Comparison of ENCODE assay signal across 9 mouse cellular contexts in the genomic region with DNA sequence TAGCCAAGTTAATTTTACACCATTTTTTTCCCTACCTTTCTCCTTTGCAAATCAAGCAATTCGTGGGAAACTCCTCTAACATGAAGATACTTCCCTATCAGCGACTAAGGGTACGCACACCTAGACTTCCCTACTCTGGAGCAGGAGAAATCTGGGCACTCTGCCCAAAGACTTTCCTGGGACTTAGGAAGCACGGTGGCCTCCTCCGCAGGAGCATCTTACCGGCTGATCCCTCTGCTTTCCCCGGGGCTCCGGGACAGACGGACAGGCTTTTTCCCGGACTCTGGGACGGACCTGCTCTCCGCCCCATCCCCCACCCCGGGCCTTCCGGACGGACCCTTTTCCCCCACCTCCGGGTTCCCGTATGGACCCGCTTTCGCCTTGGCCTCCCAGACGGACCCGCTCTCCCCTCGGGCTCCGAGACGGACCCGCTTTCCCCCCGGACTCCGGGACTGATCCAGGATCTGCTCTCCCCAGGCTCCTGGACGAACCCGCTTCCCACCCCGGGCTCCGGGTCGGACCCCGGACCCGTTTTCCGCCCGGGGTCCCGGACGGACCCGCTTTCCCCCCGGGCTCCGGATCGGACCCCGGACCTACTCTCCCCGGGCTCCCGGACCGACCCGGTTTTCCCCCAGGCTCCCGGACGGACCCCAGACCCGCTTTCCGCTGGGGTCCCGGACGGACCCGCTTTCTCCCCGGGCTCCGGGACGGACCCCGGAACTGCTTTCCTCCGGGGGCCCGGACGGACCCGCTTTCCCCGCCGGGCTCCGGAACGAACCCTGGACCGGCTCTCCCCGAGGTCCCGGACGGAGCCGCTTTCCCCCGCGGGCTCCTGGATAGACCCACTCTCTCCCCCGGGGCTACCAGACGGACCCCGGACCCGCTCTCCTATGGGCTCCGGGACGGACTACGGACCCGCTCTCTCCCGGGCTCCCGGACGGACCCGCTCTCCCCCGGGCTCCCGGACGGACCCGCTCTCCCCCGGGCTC. TPM values are rescaled to one million over a fixed set of nuclear protein-coding genes. Genes with fewer than 3 reads are reported as not detected.
DNase-seq lines count a peak whose midpoint lies in the region; ATAC-seq and TF ChIP-seq lines count a peak whose summit lies in the region.
"Had no signal": no experiment of that assay in that cellular context is flagged by ENCODE, and none has a peak within 500 bp of the region (broad histone marks: within the 10 kb centered on the region; RNA-seq: fewer than 3 reads in every experiment).

No protein-coding gene starts in this region.

- no peak for TF ChIP-seq POLR2A in limb, embryonic 14.5 days (IDR thresholded peaks at IDR 0.05; ENCODE audit: borderline replicate concordance, extremely low read depth, insufficient read depth, insufficient read length)

- H3K4me2 ChIP-seq in heart, embryonic 11.5 days = peak overlapping the region; percentile 61
- peak overlapping the region; percentile 45 for H3K4me2 ChIP-seq in limb, embryonic 14.5 days (replicated peaks; ENCODE audit: low read depth, low read length, severe bottlenecking)
- peak overlapping the region; percentile 45 for H3K4me2 ChIP-seq in neural tube, embryonic 14.5 days (ENCODE audit: low read depth, low read length)

- H3K4me3 ChIP-seq in heart, embryonic 11.5 days (ENCODE audit: low read depth, low read length) = peak overlapping the region; percentile 41
- peak overlapping the region; percentile 38 for H3K4me3 ChIP-seq in limb, embryonic 14.5 days (replicated peaks; ENCODE audit: low read length)
- H3K4me3 ChIP-seq in neural tube, embryonic 14.5 days (ENCODE audit: low read depth, low read length) = peak overlapping the region; percentile 27

- H3K27me3 ChIP-seq in heart, embryonic 11.5 days (ENCODE audit: control insufficient read depth, insufficient read depth, low read length) = peaks cover 11% of the 10 kb centered on the region; the same call in 1 of the 2 replicates
- H3K27me3 ChIP-seq in limb, embryonic 14.5 days (ENCODE audit: control insufficient read depth, insufficient read depth, low read length) = peaks cover 23% of the 10 kb centered on the region
- H3K27me3 ChIP-seq in neural tube, embryonic 14.5 days (ENCODE audit: control insufficient read depth, insufficient read depth, low read length) = peaks cover 6% of the 10 kb centered on the region; the same call in 1 of the 2 replicates

- H3K36me3 ChIP-seq in heart, embryonic 11.5 days (ENCODE audit: control insufficient read depth, insufficient read depth, low read length) = no peaks in the 10 kb centered on the region
- H3K36me3 ChIP-seq in limb, embryonic 14.5 days (ENCODE audit: control insufficient read depth, insufficient read depth, low read length) = no peaks in the 10 kb centered on the region
- no peaks in the 10 kb centered on the region for H3K36me3 ChIP-seq in neural tube, embryonic 14.5 days (ENCODE audit: control insufficient read depth, insufficient read depth, low read length)

- no peaks in the 10 kb centered on the region for H3K4me1 ChIP-seq in heart, embryonic 11.5 days (ENCODE audit: control insufficient read depth, insufficient read depth, low read length)
- H3K4me1 ChIP-seq in limb, embryonic 14.5 days (ENCODE audit: control insufficient read depth, insufficient read depth, low read length) = no peaks in the 10 kb centered on the region
- H3K4me1 ChIP-seq in neural tube, embryonic 14.5 days (ENCODE audit: control insufficient read depth, insufficient read depth, low read length) = no peaks in the 10 kb centered on the region

- no peak for ATAC-seq in heart, embryonic 11.5 days (replicated peaks; ENCODE audit: insufficient number of reproducible peaks, low FRiP score, low TSS enrichment)
- no peak for ATAC-seq in limb, embryonic 14.5 days (ENCODE audit: low FRiP score, low read depth)
- peak; percentile 49 for ATAC-seq in neural tube, embryonic 14.5 days (ENCODE audit: low read depth)
- ATAC-seq: Patski had no signal

- 0 out of 2 replicates have a peak overlapping the region, but pooled peaks have one; percentile 28 for H3K9ac ChIP-seq in heart, embryonic 11.5 days (ENCODE audit: low read depth, low read length)
- 0 out of 2 replicates have a peak overlapping the region, but pooled peaks have one; percentile 21 for H3K9ac ChIP-seq in limb, embryonic 14.5 days (ENCODE audit: low read depth, low read length, severe bottlenecking)
- 0 out of 2 replicates have a peak overlapping the region, but pooled peaks have one; percentile 28 for H3K9ac ChIP-seq in neural tube, embryonic 14.5 days (replicated peaks; ENCODE audit: low read depth, low read length)

- peaks cover 8% of the 10 kb centered on the region for H3K9me3 ChIP-seq in heart, embryonic 11.5 days (replicated peaks; ENCODE audit: control insufficient read depth, low read length)
- H3K9me3 ChIP-seq in limb, embryonic 14.5 days (ENCODE audit: control insufficient read depth, low read length) = peaks cover 5% of the 10 kb centered on the region
- no peaks in the 10 kb centered on the region for H3K9me3 ChIP-seq in neural tube, embryonic 14.5 days (ENCODE audit: control insufficient read depth, low read length)

- H3K27ac ChIP-seq in heart, embryonic 11.5 days (ENCODE audit: low read depth, low read length) = no peak overlapping the region
- no peak overlapping the region for H3K27ac ChIP-seq in limb, embryonic 14.5 days (replicated peaks; ENCODE audit: low read depth, low read length)
- H3K27ac ChIP-seq in neural tube, embryonic 14.5 days (ENCODE audit: low read depth, low read length) = no peak overlapping the region

- no peak for DNase-seq in heart, adult 11 months
- DNase-seq in brain, adult 2 months (ENCODE audit: low read depth, low spot score) = peak; percentile 2
- peak; percentile 6 for DNase-seq in heart, postnatal 4 days
- DNase-seq in limb, embryonic 14.5 days (ENCODE audit: low spot score) = peak; percentile 3
- no peak for DNase-seq in layer of hippocampus, adult 9-10 months (ENCODE audit: low spot score)
- DNase-seq in adipocyte (ENCODE audit: low spot score) = no peak

- WGBS in heart, embryonic 11.5 days (ENCODE audit: insufficient replicate concordance) = 16% methylated on average over 87 of the region's 90 CpGs
- WGBS in limb, embryonic 14.5 days = 22% methylated on average over 57 of the region's 90 CpGs
- WGBS in neural tube, embryonic 14.5 days = 27% methylated on average over 59 of the region's 90 CpGs

RNA-seq across cellular contexts. Expression of gene Nup62cl, which starts 1.3 kb away (rescaled TPM):
- polyA plus RNA-seq in heart, embryonic 11.5 days (2014; fragmentation: Nextera tagmentation; extraction: Ambion mirVana) = 1.9 and 5.0 TPM in 2 replicates
- under 1 TPM in 1 of 2 experiments, not detected in 1; 0.36 TPM for total RNA-seq in heart, postnatal 4 days (2021)
- 6.7 and 8.4 TPM in 2 replicates for polyA plus RNA-seq in limb, embryonic 14.5 days (2012; rRNA removed)
- polyA plus RNA-seq in limb, embryonic 14.5 days (2014; fragmentation: Nextera tagmentation; extraction: Ambion mirVana) = 3.9 and 4.9 TPM in 2 replicates
- polyA plus RNA-seq in neural tube, embryonic 14.5 days (2014; fragmentation: Nextera tagmentation; extraction: Ambion mirVana) = 0.95 and 1.8 TPM in 2 replicates
- polyA plus RNA-seq: Patski had no signal

RNA-seq across cellular contexts. Expression of gene Pih1h3b, which starts 1.5 kb away (rescaled TPM):
- polyA plus RNA-seq in heart, embryonic 11.5 days (2014; fragmentation: Nextera tagmentation; extraction: Ambion mirVana) = not detected in 2 replicates
- total RNA-seq in heart, postnatal 4 days (2021) = not detected
- not detected in 2 replicates for polyA plus RNA-seq in limb, embryonic 14.5 days (2012; rRNA removed)
- polyA plus RNA-seq in limb, embryonic 14.5 days (2014; fragmentation: Nextera tagmentation; extraction: Ambion mirVana) = not detected in 2 replicates
- not detected in 2 replicates for polyA plus RNA-seq in neural tube, embryonic 14.5 days (2014; fragmentation: Nextera tagmentation; extraction: Ambion mirVana)
- polyA plus RNA-seq: Patski had no signal

Comparison
In these comparisons a context has a peak if more than half of its experiments do, and no peak if none do; other contexts are left out.
1. DNase-seq: peak in brain, adult 2 months (single experiment), heart, postnatal 4 days (single experiment) and limb, embryonic 14.5 days (single experiment); none in heart, adult 11 months (single experiment), layer of hippocampus, adult 9-10 months (single experiment) and adipocyte (single experiment).
2. Peak in every context shown above with its lines, with median percentiles within 50 percentile points of each other: H3K4me2 ChIP-seq, H3K4me3 ChIP-seq and H3K9ac ChIP-seq.